Mouse (Mus musculus) bone marrow macrophage, adult 2 months (primary cell): ENCODE data around the gene Lypd4. TPM values are rescaled to one million over a fixed set of nuclear protein-coding genes. Genes with fewer than 3 reads are reported as not detected.

ENCODE experiments used
- H3K27ac ChIP-seq: 2 replicates; pipeline ENCODE4 v1.5.1; 2012; ENCODE audit warnings: low read depth, low read length; ENCODE audit not compliant: insufficient read depth
- H3K4me1 ChIP-seq: 2 replicates; pipeline ENCODE4 v1.6.1; 2012; ENCODE audit warnings: low read length; ENCODE audit not compliant: control insufficient read depth, insufficient read depth
- H3K4me3 ChIP-seq: 2 replicates; pipeline ENCODE4 v1.5.1; 2012; ENCODE audit warnings: mild to moderate bottlenecking, low read length, moderate library complexity; ENCODE audit not compliant: insufficient read depth
- CTCF ChIP-seq: IDR thresholded peaks from 2 replicates; pipeline ENCODE4 v1.5.1; 2012; ENCODE audit warnings: low read depth, mild to moderate bottlenecking, low read length, moderate library complexity
- POLR2A ChIP-seq: IDR thresholded peaks from 2 replicates; pipeline ENCODE4 v1.6.1; 2012; ENCODE audit warnings: mild to moderate bottlenecking, low read depth, low read length, borderline replicate concordance
- polyA plus RNA-seq: library from polyadenylated mRNA; stranded (reverse); fragments of >200 nt; gene quantifications from 2 replicates; pipeline ENCODE4 v1.2.4, GENCODE M21; 2012; ENCODE audit not compliant: missing spikeins, insufficient read depth, insufficient read length

Lypd4 gene
- polyA plus RNA-seq, 1 experiment: not detected

- peaks cover 32% of the 10 kb centered on the region for H3K4me1 ChIP-seq
- H3K4me3 ChIP-seq: no peak overlapping the region
- TF ChIP-seq CTCF (no peak), POLR2A (no peak)
- no peak overlapping the region for H3K27ac ChIP-seq
Observed at GRCm38 (mm10) chr7:24827181-24827580, 42.6 kb downstream of the Lypd4 start.

- peak overlapping the region; percentile 58 for H3K27ac ChIP-seq
- no peak for TF ChIP-seq POLR2A
- TF ChIP-seq CTCF: no peak
- H3K4me3 ChIP-seq: no peak overlapping the region
- H3K4me1 ChIP-seq: peaks cover 36% of the 10 kb centered on the region
Observed at GRCm38 (mm10) chr7:24824452-24824851, 45.3 kb downstream of the Lypd4 start.

GRCm38 (mm10) chr7:24817502-24817901 lies 52.2 kb downstream of the Lypd4 start:
- TF ChIP-seq CTCF: peak; percentile 55
- no peak for TF ChIP-seq POLR2A
- no peak overlapping the region for H3K4me3 ChIP-seq
- H3K27ac ChIP-seq: no peak overlapping the region
- peaks cover 6% of the 10 kb centered on the region for H3K4me1 ChIP-seq

Other genes starting within 250 kb of the Lypd4 start
- gene Lypd3, start 233.4 kb downstream of the Lypd4 start, polyA plus RNA-seq: not detected in 2 replicates
- not detected in 2 replicates for gene Tex101, start 193.3 kb downstream of the Lypd4 start, polyA plus RNA-seq
- gene BC049730, start 160.7 kb downstream of the Lypd4 start, polyA plus RNA-seq: not detected in 2 replicates
- gene Gm4763, start 143.0 kb downstream of the Lypd4 start, polyA plus RNA-seq: not detected in 2 replicates
- 0.47 and 0.74 TPM in 2 replicates for gene Cd177, start 109.6 kb downstream of the Lypd4 start, polyA plus RNA-seq
- 1.7 TPM in 1 of 2 replicates, not detected in the other for gene Ceacam10, start 92.7 kb downstream of the Lypd4 start, polyA plus RNA-seq
- gene Gm9844, start 7.7 kb downstream of the Lypd4 start, polyA plus RNA-seq: 2.4 TPM in 1 of 2 replicates, not detected in the other
- gene Dmrtc2, start 116 bp upstream of the Lypd4 start, polyA plus RNA-seq: not detected in 2 replicates
- 1,580 and 1,635 TPM in 2 replicates for gene Rps19, start 14.4 kb upstream of the Lypd4 start, polyA plus RNA-seq
- gene Cd79a, start 27.4 kb upstream of the Lypd4 start, polyA plus RNA-seq: not detected in 2 replicates
- 197 and 204 TPM in 2 replicates for gene Arhgef1, start 33.0 kb upstream of the Lypd4 start, polyA plus RNA-seq
- gene Gm4881, start 74.6 kb upstream of the Lypd4 start, polyA plus RNA-seq: not detected in 2 replicates
- gene Rabac1, start 102.8 kb upstream of the Lypd4 start, polyA plus RNA-seq: 205 and 226 TPM in 2 replicates
- gene Atp1a3, start 136.0 kb upstream of the Lypd4 start, polyA plus RNA-seq: 70.0 and 85.8 TPM in 2 replicates
- gene Grik5, start 202.4 kb upstream of the Lypd4 start, polyA plus RNA-seq: 1.5 and 2.1 TPM in 2 replicates
- gene Zfp574, start 202.6 kb upstream of the Lypd4 start, polyA plus RNA-seq: 9.6 and 9.7 TPM in 2 replicates